In genomic region chr15:86032811-86033190, GRCm38 (mm10) we compare ENCODE assay signal across 8 mouse cellular contexts. TPM values are rescaled to one million over a fixed set of nuclear protein-coding genes. Genes with fewer than 3 reads are reported as not detected.
DNase-seq lines count a peak whose midpoint lies in the region; ATAC-seq and TF ChIP-seq lines count a peak whose summit lies in the region.

No protein-coding gene starts in this region.

- no peak for TF ChIP-seq POLR2A in cerebellum, adult 2 months (IDR thresholded peaks at IDR 0.05; ENCODE audit: borderline replicate concordance, insufficient read depth, low read length)

- peaks cover 7% of the 10 kb centered on the region; the same call in 1 of the 2 replicates for H3K36me3 ChIP-seq in ES-E14 (ENCODE audit: control insufficient read depth, insufficient read depth, low read length, poor library complexity, severe bottlenecking)

- TF ChIP-seq CTCF in cerebellum, adult 2 months (IDR thresholded peaks at IDR 0.05; ENCODE audit: borderline replicate concordance, insufficient read depth, low read depth, low read length): peak; percentile 39; the same call in 1 of the 2 replicates

- H3K4me1 ChIP-seq in cerebellum, adult 2 months (ENCODE audit: control insufficient read depth, insufficient read depth, low read length): no peaks in the 10 kb centered on the region
- H3K4me1 ChIP-seq in ES-E14 (ENCODE audit: control insufficient read depth in 2 of 2, insufficient read depth in 2 of 2, low read length in 2 of 2, poor library complexity in 1 of 2): peaks cover 0 to 22% of the 10 kb centered on the region in 2 experiments; a peak in 1 of 4 replicates

- ATAC-seq in granulocyte monocyte progenitor cell, adult 5-6 weeks (replicated peaks; ENCODE audit: poor library complexity, severe bottlenecking): peak; percentile 63
- ATAC-seq in megakaryocyte-erythroid progenitor cell, adult 5-6 weeks (replicated peaks; ENCODE audit: low FRiP score, low TSS enrichment, poor library complexity, severe bottlenecking): peak; percentile 19

- no peak for DNase-seq in cerebellum, adult 2 months
- DNase-seq in cerebellum, adult 9-10 months: no peak
- peak; percentile 47 for DNase-seq in ES-E14 (ENCODE audit: low read depth, low spot score)
- peak; percentile 46 to 75 for DNase-seq in kidney, postnatal 36 days
- no peak for DNase-seq in ovary, postnatal 14 days (ENCODE audit: low spot score)
- DNase-seq in ovary, adult 18-20 months (ENCODE audit: low spot score): no peak

- peak overlapping the region; percentile 82 for H3K9ac ChIP-seq in ES-E14 (ENCODE audit: insufficient read depth, low read depth, low read length, poor library complexity, severe bottlenecking)

- in situ Hi-C loops in ES-E14 (cut with MboI; ENCODE audit: low sequenced_read_pairs in 2 of 2, unreplicated experiment in 2 of 2): loop anchor here in 1 of 2 experiments (10.0 kb wide), 1 partner anchor 118 kb away; no protein-coding TSS in a partner anchor

- no peaks in the 10 kb centered on the region; the same call in 1 of the 2 replicates for H3K27me3 ChIP-seq in cerebellum, adult 2 months (ENCODE audit: control insufficient read depth, insufficient read depth, low read length)

- no peaks in the 10 kb centered on the region for H3K9me3 ChIP-seq in ES-E14 (ENCODE audit: control insufficient read depth, insufficient read depth, low read depth, low read length)

- 1% methylated on average over 38 of the region's 38 CpGs for WGBS in cerebellum, adult 2 months

- no peak overlapping the region for H3K27ac ChIP-seq in cerebellum, adult 2 months (ENCODE audit: insufficient read depth, low read length)
- no peak overlapping the region for H3K27ac ChIP-seq in ES-E14 (ENCODE audit: insufficient read depth, low read depth, low read length, poor library complexity, severe bottlenecking)

- no peak overlapping the region for H3K4me3 ChIP-seq in cerebellum, adult 2 months (replicated peaks; ENCODE audit: insufficient read depth, low read depth, low read length)
- peak overlapping the region; percentile 83 to 92 for H3K4me3 ChIP-seq in ES-E14 (ENCODE audit: insufficient read depth in 1 of 2, low read depth in 1 of 2, low read length in 2 of 2, poor library complexity in 1 of 2, severe bottlenecking in 1 of 2)

TF ChIP-seq in ES-E14, 5 proteins besides CTCF, POLR2A, EP300 and RAD21:
- TF ChIP-seq HCFC1 (IDR thresholded peaks at IDR 0.05; ENCODE audit: borderline replicate concordance, insufficient read depth, low read length): 0 out of 2 replicates have a peak, but pooled peaks have one; percentile 21
- TF ChIP-seq MAFK (IDR thresholded peaks at IDR 0.05; ENCODE audit: insufficient read depth, low read depth, low read length): no peak

RNA-seq across cellular contexts. Expression of gene Celsr1, which starts 0.8 kb away (rescaled TPM):
- 0.49 and 0.60 TPM in 2 replicates for polyA plus RNA-seq in cerebellum, adult 2 months (2012; rRNA removed)
- 12.6 and 40.3 TPM in 2 replicates for total RNA-seq in ES-E14 (2012; rRNA removed)
- 8.0 and 12.6 TPM in 2 replicates for total RNA-seq in granulocyte monocyte progenitor cell, adult 5-6 weeks (2014; fragmentation: Nextera tagmentation)
- total RNA-seq in granulocyte monocyte progenitor cell, adult 5-6 weeks (2017): 6.9 and 8.7 TPM in 2 replicates
- total RNA-seq in megakaryocyte-erythroid progenitor cell, adult 5-6 weeks (2014; fragmentation: Nextera tagmentation): 3.8 and 7.5 TPM in 2 replicates
- total RNA-seq in megakaryocyte-erythroid progenitor cell, adult 5-6 weeks (2017): 1.3 and 9.0 TPM in 2 replicates

RNA-seq across cellular contexts. Expression of gene Gramd4, which starts 24.7 kb away (rescaled TPM):
- 36.0 and 40.4 TPM in 2 replicates for polyA plus RNA-seq in cerebellum, adult 2 months (2012; rRNA removed)
- 19.6 and 24.5 TPM in 2 replicates for total RNA-seq in ES-E14 (2012; rRNA removed)
- total RNA-seq in granulocyte monocyte progenitor cell, adult 5-6 weeks (2014; fragmentation: Nextera tagmentation): 15.0 and 19.9 TPM in 2 replicates
- total RNA-seq in granulocyte monocyte progenitor cell, adult 5-6 weeks (2017): 15.9 and 18.4 TPM in 2 replicates
- 24.9 and 41.8 TPM in 2 replicates for total RNA-seq in megakaryocyte-erythroid progenitor cell, adult 5-6 weeks (2014; fragmentation: Nextera tagmentation)
- 35.8 and 52.4 TPM in 2 replicates for total RNA-seq in megakaryocyte-erythroid progenitor cell, adult 5-6 weeks (2017)

Comparison
In these comparisons a context has a peak if more than half of its experiments do, and no peak if none do; other contexts are left out.
1. DNase-seq: peak in ES-E14 (single experiment) and kidney, postnatal 36 days (2 of 2); none in cerebellum, adult 2 months (0 of 2), cerebellum, adult 9-10 months (single experiment), ovary, postnatal 14 days (single experiment) and ovary, adult 18-20 months (single experiment).